Mouse (Mus musculus) forebrain, embryonic 11.5 days (tissue): Measurements from ENCODE around the gene Esr1. TPM values are rescaled to one million over a fixed set of nuclear protein-coding genes. Genes with fewer than 3 reads are reported as not detected.

Source experiments
- ATAC-seq: fragments of 200-750 bp; cut with Nextera tagmentation; replicated peaks from 2 replicates; pipeline ENCODE4 v1.8.0; 2017; ENCODE audit warnings: moderate TSS enrichment; ENCODE audit not compliant: low FRiP score
- DNase-seq: peaks from one replicate; pipeline ENCODE4 v3.0.0-alpha.2; 2017; ENCODE audit warnings: low spot score
- H3K27ac ChIP-seq: fragments of 300-500 bp; sonication (generic); 2 replicates; pipeline ENCODE4 v1.5.1; 2014; ENCODE audit warnings: low read depth, low read length
- H3K27me3 ChIP-seq: fragments of 300-500 bp; sonication (generic); 2 replicates; pipeline ENCODE4 v1.6.1; 2014; ENCODE audit warnings: mild to moderate bottlenecking, low read length, mixed read lengths; ENCODE audit not compliant: control insufficient read depth, insufficient read depth
- H3K36me3 ChIP-seq: fragments of 300-500 bp; sonication (generic); 2 replicates; pipeline ENCODE4 v1.6.1; 2014; ENCODE audit warnings: mild to moderate bottlenecking, low read length, moderate library complexity, mixed read lengths; ENCODE audit not compliant: control insufficient read depth, insufficient read depth
- H3K4me1 ChIP-seq: fragments of 300-500 bp; sonication (generic); replicated peaks from 2 replicates; pipeline ENCODE4 v1.6.1; 2014; ENCODE audit warnings: low read length, mixed read lengths; ENCODE audit not compliant: control insufficient read depth, insufficient read depth
- H3K4me2 ChIP-seq: fragments of 300-500 bp; sonication (generic); 2 replicates; pipeline ENCODE4 v1.6.1; 2014; ENCODE audit warnings: low read depth, mild to moderate bottlenecking, low read length, moderate library complexity, mixed read lengths; ENCODE audit not compliant: severe bottlenecking
- H3K4me3 ChIP-seq: fragments of 300-500 bp; sonication (generic); 2 replicates; pipeline ENCODE4 v1.5.1; 2014; ENCODE audit warnings: low read depth, low read length
- H3K9ac ChIP-seq: fragments of 300-500 bp; sonication (generic); 2 replicates; pipeline ENCODE4 v1.6.1; 2014; ENCODE audit warnings: low read length
- H3K9me3 ChIP-seq: fragments of 300-500 bp; sonication (generic); 2 replicates; pipeline ENCODE4 v1.6.1; 2016; ENCODE audit warnings: low read length, mixed read lengths; ENCODE audit not compliant: control insufficient read depth
- WGBS: fragments of 180-500 bp; shearing (Covaris S2); extraction: QIAGEN DNeasy Blood & Tissue Kit; methylation state at CpG from one replicate; pipeline ENCODE4 v1.1.7; 2014; 5-methylcytosine and 5-hydroxymethylcytosine counted together
- polyA plus RNA-seq: library from polyadenylated mRNA; unstranded; fragments of >200 nt; fragmentation: Nextera tagmentation; extraction: Ambion mirVana; gene quantifications from 2 replicates; pipeline ENCODE4 v1.2.1, GENCODE M21; 2014

Gene Esr1
- polyA plus RNA-seq, 1 experiment from 2014 or later: 0.13 TPM

DNA sequence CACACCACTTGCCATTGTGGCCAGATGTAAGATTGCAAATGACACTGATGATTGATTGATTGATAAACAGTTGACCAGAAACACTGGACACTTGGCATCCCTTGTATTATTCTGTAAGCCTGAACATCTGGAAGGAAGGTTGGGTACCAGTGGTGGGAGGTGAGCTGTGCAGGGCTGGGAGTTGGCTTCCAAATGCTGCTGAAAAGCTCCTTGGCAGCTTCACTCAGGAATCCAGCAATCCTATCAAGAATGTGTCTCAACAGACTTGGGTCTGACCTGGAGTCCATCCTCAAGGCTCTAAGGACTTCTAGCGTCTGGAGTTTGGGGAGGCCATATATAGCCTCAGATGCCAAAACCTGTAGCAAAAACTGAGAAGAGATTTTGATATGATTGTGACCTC lies 403.6 kb downstream of the Esr1 start:
- no peaks in the 10 kb centered on the region for H3K9me3 ChIP-seq
- no peak overlapping the region for H3K4me3 ChIP-seq
- no peak overlapping the region for H3K27ac ChIP-seq
- ATAC-seq (no peak), DNase-seq (no peak)
- no peaks in the 10 kb centered on the region for H3K36me3 ChIP-seq
- H3K4me1 ChIP-seq: no peaks in the 10 kb centered on the region
- no peak overlapping the region for H3K9ac ChIP-seq
- WGBS: 86% methylated on average over 1 of the region's 1 CpGs
- H3K4me2 ChIP-seq: no peak overlapping the region
- no peaks in the 10 kb centered on the region for H3K27me3 ChIP-seq

DNA sequence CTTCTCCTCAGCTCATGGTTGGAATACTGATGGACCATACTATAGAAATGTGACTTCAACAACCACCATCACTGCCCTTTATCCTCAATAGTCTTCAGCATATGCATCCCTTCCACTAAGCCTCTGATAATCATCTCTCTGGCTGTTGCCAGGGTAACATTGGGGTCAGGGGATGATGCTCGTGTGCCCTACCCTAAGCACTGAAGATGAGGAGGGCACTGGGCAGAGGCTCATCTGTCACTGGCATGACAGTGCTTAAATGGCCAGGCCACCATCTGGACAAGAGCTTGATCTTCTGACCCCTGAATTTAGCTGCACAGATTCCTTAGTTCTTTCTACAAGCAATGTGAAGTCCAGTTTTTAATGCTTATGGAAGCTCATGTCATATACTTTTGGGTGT lies 405.8 kb downstream of the Esr1 start:
- 65% methylated on average over 1 of the region's 1 CpGs for whole genome bisulfite sequencing
- Histone ChIP-seq H3K4me1 (no peaks in the 10 kb centered on the region), H3K4me3 (no peak overlapping the region), H3K27ac (no peak overlapping the region), H3K4me2 (no peak overlapping the region), H3K27me3 (no peaks in the 10 kb centered on the region), H3K9ac (no peak overlapping the region), H3K9me3 (no peaks in the 10 kb centered on the region), H3K36me3 (no peaks in the 10 kb centered on the region)
- DNase-seq (no peak), ATAC-seq (no peak)

DNA sequence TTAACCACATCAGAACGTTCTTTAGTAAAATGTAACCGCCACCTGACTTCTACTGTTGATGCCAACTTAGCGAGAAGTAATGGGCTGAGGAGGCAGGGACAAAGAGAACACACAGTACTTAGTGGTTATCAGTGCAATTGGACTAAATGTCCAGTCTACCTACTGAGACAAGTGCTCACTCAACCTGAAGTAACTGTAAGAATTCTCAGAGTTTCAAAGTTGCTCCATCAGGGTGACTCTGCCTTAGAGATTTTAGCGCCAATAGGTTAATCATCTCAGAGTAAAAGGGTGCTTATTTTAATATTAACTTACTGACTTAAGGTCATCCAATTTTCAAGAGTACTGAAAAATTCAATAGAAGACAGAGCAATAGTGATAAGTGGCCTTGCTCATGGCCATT lies 414.5 kb downstream of the Esr1 start:
- Histone ChIP-seq H3K4me1 (no peaks in the 10 kb centered on the region), H3K4me2 (no peak overlapping the region), H3K27me3 (peaks cover 3% of the 10 kb centered on the region; the same call in 1 of the 2 replicates), H3K36me3 (no peaks in the 10 kb centered on the region), H3K9me3 (no peaks in the 10 kb centered on the region), H3K9ac (no peak overlapping the region), H3K4me3 (no peak overlapping the region), H3K27ac (no peak overlapping the region)
- no peak for ATAC-seq
- no peak for DNase-seq
- WGBS: 94% methylated on average over 4 of the region's 4 CpGs

DNA sequence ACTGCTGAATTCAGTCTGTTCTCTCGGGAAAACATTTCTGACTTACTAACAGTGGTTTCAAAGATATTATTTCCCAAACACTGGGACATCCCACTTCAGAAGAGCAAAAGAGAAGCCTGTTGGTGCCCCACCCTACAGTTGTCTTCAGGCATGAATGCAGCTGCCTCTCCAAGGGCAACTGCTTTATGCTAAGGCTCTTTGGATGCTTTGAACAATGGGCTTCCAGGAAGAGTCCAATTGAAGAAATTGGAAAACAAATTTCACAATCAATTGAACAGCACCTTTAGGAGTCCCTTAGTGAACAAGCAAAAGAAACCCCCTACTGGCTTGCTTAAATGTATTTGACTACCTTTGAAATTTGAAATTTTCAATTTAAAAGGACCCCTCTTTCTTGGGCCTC lies 415.8 kb downstream of the Esr1 start:
- Histone ChIP-seq H3K9me3 (no peaks in the 10 kb centered on the region), H3K27me3 (peaks cover 3% of the 10 kb centered on the region; the same call in 1 of the 2 replicates), H3K9ac (no peak overlapping the region), H3K36me3 (no peaks in the 10 kb centered on the region), H3K27ac (no peak overlapping the region), H3K4me2 (no peak overlapping the region), H3K4me3 (no peak overlapping the region), H3K4me1 (no peaks in the 10 kb centered on the region)
- no peak for DNase-seq
- 81% methylated on average over 1 of the region's 1 CpGs for WGBS
- no peak for ATAC-seq

DNA sequence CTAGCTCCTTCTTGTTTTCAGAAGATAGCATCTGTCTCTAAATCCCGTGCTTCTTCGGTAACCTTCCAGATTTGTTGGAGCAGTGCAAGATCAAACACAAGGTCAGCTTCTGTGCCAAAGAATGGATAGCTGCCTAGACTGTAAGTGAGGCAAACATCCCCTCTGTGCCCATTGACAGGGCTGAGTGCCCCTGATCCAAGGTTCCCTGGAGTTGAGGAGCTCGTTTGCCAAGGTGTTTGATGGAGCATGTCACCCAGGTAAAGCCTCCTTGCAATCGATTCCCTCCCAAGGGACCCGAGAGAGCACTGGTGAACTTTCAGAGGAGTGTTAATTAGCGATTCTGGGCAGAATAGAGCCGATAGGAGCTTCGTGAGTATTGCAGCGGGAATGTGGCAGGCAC lies 416.9 kb downstream of the Esr1 start:
- Histone ChIP-seq H3K27me3 (peaks cover 3% of the 10 kb centered on the region; the same call in 1 of the 2 replicates), H3K9me3 (no peaks in the 10 kb centered on the region), H3K9ac (no peak overlapping the region), H3K4me1 (no peaks in the 10 kb centered on the region), H3K4me2 (no peak overlapping the region), H3K36me3 (no peaks in the 10 kb centered on the region), H3K27ac (no peak overlapping the region), H3K4me3 (no peak overlapping the region)
- ATAC-seq (no peak), DNase-seq (no peak)
- WGBS: 80% methylated on average over 9 of the region's 9 CpGs

DNA sequence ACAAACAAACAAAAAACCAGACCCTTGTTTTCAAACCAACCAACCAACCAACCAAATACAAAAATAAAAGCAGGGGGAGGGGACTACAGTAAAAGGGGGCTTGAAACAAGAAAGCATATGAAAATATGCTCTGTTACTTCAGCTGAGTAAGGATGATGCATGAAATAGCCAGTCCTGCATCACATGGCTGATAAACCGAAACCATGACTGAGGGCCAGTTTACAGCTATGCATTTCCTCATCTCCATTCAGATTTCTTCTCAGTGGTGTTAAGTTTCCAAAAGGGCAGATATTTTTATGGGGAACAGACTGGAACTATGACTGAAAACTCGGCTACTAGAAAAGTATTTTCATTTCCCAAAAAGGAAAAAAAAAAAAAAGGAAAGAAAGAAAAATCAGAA lies 417.8 kb downstream of the Esr1 start:
- Histone ChIP-seq H3K36me3 (no peaks in the 10 kb centered on the region), H3K9ac (no peak overlapping the region), H3K27me3 (peaks cover 5% of the 10 kb centered on the region; the same call in 1 of the 2 replicates), H3K4me3 (no peak overlapping the region), H3K27ac (no peak overlapping the region), H3K4me2 (no peak overlapping the region), H3K4me1 (no peaks in the 10 kb centered on the region), H3K9me3 (no peaks in the 10 kb centered on the region)
- WGBS: 82% methylated on average over 2 of the region's 2 CpGs
- no peak for ATAC-seq
- DNase-seq: no peak

DNA sequence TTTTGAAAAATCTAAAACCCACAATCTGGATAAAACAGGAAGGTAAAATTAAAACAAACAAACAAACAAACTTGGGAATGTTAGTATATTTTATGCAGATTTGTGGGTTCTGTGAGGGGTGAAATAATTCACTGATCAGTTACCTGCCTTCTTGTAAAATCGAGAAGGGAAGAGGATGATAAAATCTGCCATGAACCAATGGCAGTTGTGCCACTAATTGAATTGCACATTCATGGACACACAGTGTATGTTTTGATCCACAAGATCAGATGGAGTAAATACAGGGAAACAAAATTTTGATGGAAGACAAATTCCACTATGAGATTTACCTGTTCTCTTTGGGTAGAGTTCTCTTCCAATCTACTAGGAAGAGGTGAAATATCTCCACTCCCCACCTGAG lies 418.5 kb downstream of the Esr1 start:
- no peaks in the 10 kb centered on the region for H3K4me1 ChIP-seq
- peaks cover 5% of the 10 kb centered on the region; the same call in 1 of the 2 replicates for H3K27me3 ChIP-seq
- H3K4me3 ChIP-seq: no peak overlapping the region
- H3K36me3 ChIP-seq: no peaks in the 10 kb centered on the region
- no peak for DNase-seq
- no peak overlapping the region for H3K27ac ChIP-seq
- no peak overlapping the region for H3K9ac ChIP-seq
- WGBS: 89% methylated on average over 1 of the region's 1 CpGs
- no peak for ATAC-seq
- no peaks in the 10 kb centered on the region for H3K9me3 ChIP-seq
- no peak overlapping the region for H3K4me2 ChIP-seq

DNA sequence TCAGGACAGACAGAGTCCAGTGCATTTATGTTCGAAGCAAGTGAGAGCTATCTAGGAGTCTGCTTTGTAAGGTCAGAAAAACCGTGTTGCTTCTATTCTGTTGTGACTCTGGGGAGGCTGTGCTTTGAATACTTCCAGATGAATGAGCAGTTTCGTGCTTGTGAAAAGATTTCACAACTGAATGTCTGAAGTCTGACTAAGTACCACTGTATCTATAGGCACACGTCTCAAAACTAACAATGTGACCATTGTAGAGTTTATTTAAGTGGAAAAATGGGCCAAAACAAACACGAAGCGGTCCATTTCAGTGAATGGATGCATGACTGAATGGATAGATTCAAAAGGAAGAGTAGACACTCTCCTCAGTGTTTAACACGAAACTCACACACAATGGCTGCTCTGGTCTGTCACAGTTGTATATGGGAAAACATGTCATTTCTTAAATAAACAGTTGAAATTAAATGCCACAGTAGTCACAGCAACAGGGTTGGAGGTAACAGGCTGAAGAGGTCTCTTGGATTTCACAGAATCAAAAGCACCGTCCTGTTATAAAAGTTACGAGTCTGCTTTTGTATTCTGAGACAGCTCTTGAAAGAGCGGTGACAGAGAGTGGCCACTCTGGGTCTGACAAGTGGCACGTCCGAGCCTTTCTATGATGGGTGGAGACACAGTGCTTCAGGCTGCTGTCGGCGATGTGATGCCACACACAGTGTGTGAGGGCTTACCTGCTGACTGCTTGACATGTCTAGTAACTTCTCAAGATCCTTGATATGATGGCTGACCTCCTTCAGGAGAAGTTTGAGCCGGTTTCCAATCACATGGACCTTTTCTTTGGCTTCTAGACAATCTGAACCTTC lies 421.0 kb downstream of the Esr1 start:
- Histone ChIP-seq H3K27ac (no peak overlapping the region), H3K4me2 (no peak overlapping the region), H3K27me3 (peaks cover 5% of the 10 kb centered on the region; the same call in 1 of the 2 replicates), H3K4me3 (no peak overlapping the region), H3K9ac (no peak overlapping the region), H3K36me3 (no peaks in the 10 kb centered on the region), H3K9me3 (no peaks in the 10 kb centered on the region), H3K4me1 (no peaks in the 10 kb centered on the region)
- 41% methylated on average over 15 of the region's 15 CpGs for WGBS
- DNase-seq (no peak), ATAC-seq (peak; percentile 76)

DNA sequence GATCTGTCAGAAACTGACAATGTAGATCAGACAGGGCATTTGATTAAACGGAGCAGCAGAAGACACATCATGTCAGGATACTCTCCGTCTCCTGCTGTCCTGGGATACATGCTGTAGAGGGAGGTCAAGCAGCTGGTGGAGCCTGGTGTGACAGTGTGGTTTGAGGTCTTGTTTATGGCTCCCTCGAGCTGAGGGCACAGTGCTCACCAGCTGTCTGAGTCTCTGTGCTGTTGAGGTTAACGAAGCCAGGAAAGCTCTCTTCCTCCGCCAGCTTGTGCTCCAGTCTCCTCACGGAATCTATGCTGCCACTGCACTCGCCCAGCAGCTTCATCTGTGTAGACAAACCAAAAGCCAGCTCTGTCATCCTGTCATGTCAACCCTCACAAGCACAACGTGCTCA lies 429.9 kb downstream of the Esr1 start:
- Histone ChIP-seq H3K9me3 (no peaks in the 10 kb centered on the region), H3K4me2 (no peak overlapping the region), H3K36me3 (no peaks in the 10 kb centered on the region), H3K9ac (no peak overlapping the region), H3K4me1 (no peaks in the 10 kb centered on the region), H3K27me3 (no peaks in the 10 kb centered on the region), H3K27ac (no peak overlapping the region), H3K4me3 (no peak overlapping the region)
- DNase-seq (no peak), ATAC-seq (no peak)
- 82% methylated on average over 8 of the region's 8 CpGs for WGBS
